Mouse (Mus musculus): Measurements from ENCODE around the gene Hist1h3i. TPM values are rescaled to one million over a fixed set of nuclear protein-coding genes. Genes with fewer than 3 reads are reported as not detected.

Hist1h3i gene
- polyA plus RNA-seq (2012; rRNA removed; ENCODE audit: low replicate concordance), result 0.97 and 14.0 TPM in 2 replicates

GRCm38 (mm10) chr13:21783255-21783617 is at the start of gene Hist1h3i:
TSS of gene Hist1h3i (minus strand) at chr13:21783370.

GRCm38 (mm10) chr13:21831418-21832394 is 48.5 kb upstream of the Hist1h3i start, which contains the start of gene Hist1h4n:
TSS of gene Hist1h4n (minus strand) at chr13:21832196.

GRCm38 (mm10) chr13:21811539-21811938 is 28.4 kb upstream of the Hist1h3i start, which contains the start of gene Hist1h4m:
TSS of gene Hist1h4m (plus strand) at chr13:21811746.

GRCm38 (mm10) chr13:21810073-21810472 is 26.9 kb upstream of the Hist1h3i start, which contains the start of the genes Hist1h2bq and Hist1h2ao:
TSS of gene Hist1h2bq (minus strand) at chr13:21810197.
TSS of gene Hist1h2ao (plus strand) at chr13:21810465.

GRCm38 (mm10) chr13:21786899-21787629 is 3.9 kb upstream of the Hist1h3i start, which contains the start of the genes Hist1h2an and Hist1h2bp:
TSS of gene Hist1h2an (minus strand) at chr13:21787218.
TSS of gene Hist1h2bp (plus strand) at chr13:21787461.

GRCm38 (mm10) chr13:21779767-21780731 is 3.1 kb downstream of the Hist1h3i start, which contains the start of gene Hist1h1b:
TSS of gene Hist1h1b (minus strand) at chr13:21780625.

GRCm38 (mm10) chr13:21753524-21754285 is 29.5 kb downstream of the Hist1h3i start, which contains the start of the genes Hist1h2ak and Hist1h2bn:
TSS of gene Hist1h2ak (minus strand) at chr13:21753827.
TSS of gene Hist1h2bn (plus strand) at chr13:21754123.

GRCm38 (mm10) chr13:21750159-21751017 is 32.8 kb downstream of the Hist1h3i start, which contains the start of gene Hist1h4k:
TSS of gene Hist1h4k (minus strand) at chr13:21750505.

GRCm38 (mm10) chr13:21734906-21735767 is 48.0 kb downstream of the Hist1h3i start, which contains the start of gene Hist1h4j:
TSS of gene Hist1h4j (plus strand) at chr13:21735064.

Other genes with a start within 250 kb of the Hist1h3i start
- not detected in 2 replicates for gene Olfr1366, start 240.6 kb downstream of the Hist1h3i start, polyA plus RNA-seq (2012; rRNA removed; ENCODE audit: low replicate concordance)
- gene Olfr1535, start 223.5 kb downstream of the Hist1h3i start, polyA plus RNA-seq (2012; rRNA removed; ENCODE audit: low replicate concordance), result not detected in 2 replicates
- gene Olfr1364, start 201.6 kb downstream of the Hist1h3i start, polyA plus RNA-seq (2012; rRNA removed; ENCODE audit: low replicate concordance), result not detected in 2 replicates
- gene Olfr1362, start 169.3 kb downstream of the Hist1h3i start, polyA plus RNA-seq (2012; rRNA removed; ENCODE audit: low replicate concordance), result not detected in 2 replicates
- gene Olfr11, start 140.9 kb downstream of the Hist1h3i start, polyA plus RNA-seq (2012; rRNA removed; ENCODE audit: low replicate concordance), result 0.04 TPM in 1 of 2 replicates, not detected in the other
- gene Olfr1361, start 120.0 kb downstream of the Hist1h3i start, polyA plus RNA-seq (2012; rRNA removed; ENCODE audit: low replicate concordance), result not detected in 2 replicates
- gene Olfr1360, start 106.0 kb downstream of the Hist1h3i start, polyA plus RNA-seq (2012; rRNA removed; ENCODE audit: low replicate concordance), result not detected in 2 replicates
- not detected in 2 replicates for gene Olfr1359, start 85.3 kb downstream of the Hist1h3i start, polyA plus RNA-seq (2012; rRNA removed; ENCODE audit: low replicate concordance)
- 2.6 and 3.2 TPM in 2 replicates for gene Hist1h2bl, start 67.2 kb downstream of the Hist1h3i start, polyA plus RNA-seq (2012; rRNA removed; ENCODE audit: low replicate concordance)
- 1.7 and 10.5 TPM in 2 replicates for gene Hist1h2ai, start 66.9 kb downstream of the Hist1h3i start, polyA plus RNA-seq (2012; rRNA removed; ENCODE audit: low replicate concordance)
- gene Hist1h3h, start 65.7 kb downstream of the Hist1h3i start, polyA plus RNA-seq (2012; rRNA removed; ENCODE audit: low replicate concordance), result 2.7 and 33.5 TPM in 2 replicates
- 0.42 and 2.3 TPM in 2 replicates for gene Hist1h2bm, start 61.3 kb downstream of the Hist1h3i start, polyA plus RNA-seq (2012; rRNA removed; ENCODE audit: low replicate concordance)
- 0.50 and 4.8 TPM in 2 replicates for gene Hist1h4j, start 48.3 kb downstream of the Hist1h3i start, polyA plus RNA-seq (2012; rRNA removed; ENCODE audit: low replicate concordance)
- gene Hist1h4k, start 32.9 kb downstream of the Hist1h3i start, polyA plus RNA-seq (2012; rRNA removed; ENCODE audit: low replicate concordance), result 2.1 and 39.6 TPM in 2 replicates
- gene Hist1h2ak, start 29.5 kb downstream of the Hist1h3i start, polyA plus RNA-seq (2012; rRNA removed; ENCODE audit: low replicate concordance), result 9.2 TPM in 1 of 2 replicates, not detected in the other
- gene Hist1h2bn, start 29.2 kb downstream of the Hist1h3i start, polyA plus RNA-seq (2012; rRNA removed; ENCODE audit: low replicate concordance), result 5.6 and 6.6 TPM in 2 replicates
- gene Hist1h1b, start 2.7 kb downstream of the Hist1h3i start, polyA plus RNA-seq (2012; rRNA removed; ENCODE audit: low replicate concordance), result 0.23 and 1.3 TPM in 2 replicates
- 1.2 and 8.9 TPM in 2 replicates for gene Hist1h2an, start 3.8 kb upstream of the Hist1h3i start, polyA plus RNA-seq (2012; rRNA removed; ENCODE audit: low replicate concordance)
- gene Hist1h2bp, start 4.1 kb upstream of the Hist1h3i start, polyA plus RNA-seq (2012; rRNA removed; ENCODE audit: low replicate concordance), result 1.2 and 1.7 TPM in 2 replicates
- gene Hist1h2bq, start 26.8 kb upstream of the Hist1h3i start, polyA plus RNA-seq (2012; rRNA removed; ENCODE audit: low replicate concordance), result 7.2 and 42.8 TPM in 2 replicates
- not detected in 2 replicates for gene Hist1h2ao, start 27.1 kb upstream of the Hist1h3i start, polyA plus RNA-seq (2012; rRNA removed; ENCODE audit: low replicate concordance)
- gene Hist1h4m, start 28.4 kb upstream of the Hist1h3i start, polyA plus RNA-seq (2012; rRNA removed; ENCODE audit: low replicate concordance), result not detected in 2 replicates
- 8.8 and 27.8 TPM in 2 replicates for gene Hist1h4n, start 48.8 kb upstream of the Hist1h3i start, polyA plus RNA-seq (2012; rRNA removed; ENCODE audit: low replicate concordance)
- 10.9 and 185 TPM in 2 replicates for gene Hist1h2ap, start 50.1 kb upstream of the Hist1h3i start, polyA plus RNA-seq (2012; rRNA removed; ENCODE audit: low replicate concordance)
- 2.6 and 36.8 TPM in 2 replicates for gene Hist1h2br, start 50.4 kb upstream of the Hist1h3i start, polyA plus RNA-seq (2012; rRNA removed; ENCODE audit: low replicate concordance)
- 0.59 and 3.6 TPM in 2 replicates for gene Zfp184, start 161.7 kb upstream of the Hist1h3i start, polyA plus RNA-seq (2012; rRNA removed; ENCODE audit: low replicate concordance)
- not detected in 2 replicates for gene Pom121l2, start 197.8 kb upstream of the Hist1h3i start, polyA plus RNA-seq (2012; rRNA removed; ENCODE audit: low replicate concordance)
- gene Prss16, start 226.4 kb upstream of the Hist1h3i start, polyA plus RNA-seq (2012; rRNA removed; ENCODE audit: low replicate concordance), result 1.0 TPM in 1 of 2 replicates, not detected in the other